Mouse (Mus musculus) CH12.LX (cell line): Measurements from ENCODE around the gene Ptch2.

Experiments
- BHLHE40 ChIP-seq: IDR thresholded peaks from 2 replicates; pipeline ENCODE4 v1.6.1; 2011; ENCODE audit warnings: mild to moderate bottlenecking, low read depth, low read length, improper control_type of control experiment
- CTCF ChIP-seq, 2 experiments: IDR thresholded peaks in 1 of 2; conservative IDR thresholded peaks in 1 of 2; 2 replicates each; pipeline ENCODE4 v1.5.1; 2011 to 2012; ENCODE audit warnings: low read depth in 2 of 2, low read length in 2 of 2, improper control_type of control experiment in 1 of 2, inconsistent platforms in 1 of 2, mild to moderate bottlenecking in 1 of 2, moderate library complexity in 1 of 2
- HCFC1 ChIP-seq: IDR thresholded peaks from 2 replicates; pipeline ENCODE4 v1.6.1; 2012; ENCODE audit warnings: low read depth, mild to moderate bottlenecking, inconsistent platforms, low read length, improper control_type of control experiment
- POLR2A ChIP-seq: IDR thresholded peaks from 2 replicates; pipeline ENCODE4 v1.6.1; 2011; ENCODE audit warnings: low read depth, mild to moderate bottlenecking, improper control_type of control experiment, low read length
- TBP ChIP-seq: conservative IDR thresholded peaks from 2 replicates; pipeline ENCODE4 v1.6.1; 2011; ENCODE audit warnings: low read depth, low read length, improper control_type of control experiment
- USF1 ChIP-seq: IDR thresholded peaks from 2 replicates; pipeline ENCODE4 v1.6.1; 2014; ENCODE audit warnings: low read depth, mild to moderate bottlenecking, inconsistent platforms, low read length, improper control_type of control experiment
- USF2 ChIP-seq: conservative IDR thresholded peaks from 2 replicates; pipeline ENCODE4 v1.6.1; 2011; ENCODE audit warnings: low read depth, low read length, improper control_type of control experiment

DNA sequence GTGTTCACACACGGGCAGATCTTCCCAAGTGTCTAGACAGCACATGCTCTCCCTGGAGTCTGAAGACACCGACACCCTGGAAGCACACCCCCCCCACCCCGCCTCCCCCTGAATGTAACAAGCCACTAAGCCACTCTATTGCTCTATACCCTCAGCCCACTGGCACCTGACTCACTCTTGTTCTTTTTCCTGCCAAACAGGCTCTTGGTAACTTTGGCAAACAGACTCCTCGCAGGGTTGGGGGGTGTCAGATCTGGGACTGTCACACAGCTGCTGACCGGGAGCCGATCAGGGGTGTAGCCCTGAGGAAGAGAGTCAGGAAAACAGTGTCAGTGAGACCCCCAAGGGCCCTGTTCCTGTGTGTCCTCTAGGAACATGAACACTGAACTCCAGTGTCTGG lies 35.3 kb downstream of the Ptch2 start:
- TF ChIP-seq POLR2A (no peak), HCFC1 (no peak), BHLHE40 (no peak), USF2 (no peak), TBP (no peak), USF1 (no peak), CTCF (conservative IDR thresholded peaks at IDR 0.05 in 1 of 2, IDR thresholded peaks at IDR 0.05 in 1 of 2; ENCODE audit: low read depth in 2 of 2, low read length in 2 of 2) (no peak)
